Mouse (Mus musculus) limb, embryonic 15.5 days (tissue): ENCODE measurements around the gene Gm6096. TPM values are rescaled to one million over a fixed set of nuclear protein-coding genes. Genes with fewer than 3 reads are reported as not detected.
"Not testable (repeated sequence)": the region's sequence is repeated elsewhere in the genome, so short reads cannot be mapped to it uniquely, and the experiment has no call there.

Source experiments
- ATAC-seq: fragments of 200-750 bp; cut with Nextera tagmentation; 2 replicates; pipeline ENCODE4 v1.8.0; 2017; ENCODE audit warnings: low read depth, moderate TSS enrichment; ENCODE audit not compliant: insufficient number of reproducible peaks, low FRiP score, low TSS enrichment
- H3K27ac ChIP-seq: fragments of 300-500 bp; sonication (generic); 2 replicates; pipeline ENCODE4 v1.5.1; 2015; ENCODE audit warnings: moderate library complexity, mild to moderate bottlenecking, inconsistent platforms
- H3K27me3 ChIP-seq: fragments of 300-500 bp; sonication (generic); 2 replicates; pipeline ENCODE4 v1.6.1; 2015; ENCODE audit warnings: inconsistent platforms
- H3K36me3 ChIP-seq: fragments of 300-500 bp; sonication (generic); 2 replicates; pipeline ENCODE4 v1.6.1; 2015; ENCODE audit warnings: inconsistent platforms
- H3K4me1 ChIP-seq: fragments of 300-500 bp; sonication (generic); 2 replicates; pipeline ENCODE4 v1.6.1; 2015; ENCODE audit warnings: inconsistent platforms
- H3K4me2 ChIP-seq: fragments of 300-500 bp; sonication (generic); 2 replicates; pipeline ENCODE4 v1.6.1; 2015; ENCODE audit warnings: mild to moderate bottlenecking, inconsistent platforms
- H3K4me3 ChIP-seq: fragments of 300-500 bp; sonication (generic); 2 replicates; pipeline ENCODE4 v1.5.1; 2015; ENCODE audit warnings: mild to moderate bottlenecking, inconsistent platforms
- H3K9ac ChIP-seq: fragments of 300-500 bp; sonication (generic); 2 replicates; pipeline ENCODE4 v1.6.1; 2015; ENCODE audit warnings: inconsistent platforms
- H3K9me3 ChIP-seq: fragments of 300-500 bp; sonication (generic); 2 replicates; pipeline ENCODE4 v1.6.1; 2016; ENCODE audit warnings: inconsistent platforms
- WGBS: fragments of 180-500 bp; shearing (Covaris S2); methylation state at CpG from one replicate; pipeline ENCODE4 v1.1.7; 2015; 5-methylcytosine and 5-hydroxymethylcytosine counted together
- polyA plus RNA-seq: library from polyadenylated mRNA; unstranded; fragments of >200 nt; fragmentation: Nextera tagmentation; extraction: Ambion mirVana; gene quantifications from 2 replicates; pipeline ENCODE4 v1.2.1, GENCODE M21; 2015

Gm6096 gene
- polyA plus RNA-seq: not detected in 2 replicates

- Histone ChIP-seq H3K4me1 (no peaks in the 10 kb centered on the region), H3K36me3 (peaks cover 58% of the 10 kb centered on the region), H3K9me3 (no peaks in the 10 kb centered on the region), H3K27me3 (no peaks in the 10 kb centered on the region), H3K4me3 (no peak within 1 kb of the TSS), H3K9ac (no peak within 1 kb of the TSS), H3K4me2 (no peak within 1 kb of the TSS), H3K27ac (no peak within 1 kb of the TSS)
- ATAC-seq: no peak
- 93% methylated on average over 7 of the region's 7 CpGs for WGBS
These were observed at the start of gene Gm6096 for GRCm38 (mm10) chr7:34250738-34251137. Gm6096 (plus strand) TSS chr7:34251038.

GRCm38 (mm10) chr7:34202147-34202546, 48.7 kb upstream of the Gm6096 start:
- ATAC-seq, H3K27ac ChIP-seq, H3K9ac ChIP-seq, H3K9me3 ChIP-seq, H3K4me2 ChIP-seq, H3K4me1 ChIP-seq, H3K27me3 ChIP-seq, H3K4me3 ChIP-seq: not testable (repeated sequence)
- WGBS: 94% methylated on average over 10 of the region's 10 CpGs
- H3K36me3 ChIP-seq: peaks cover 69% of the 10 kb centered on the region

- no peak overlapping the region for H3K9ac ChIP-seq
- H3K27me3 ChIP-seq: no peaks in the 10 kb centered on the region
- H3K4me2 ChIP-seq: no peak overlapping the region
- H3K9me3 ChIP-seq: no peaks in the 10 kb centered on the region
- peaks cover 99% of the 10 kb centered on the region for H3K36me3 ChIP-seq
- no peak overlapping the region for H3K4me3 ChIP-seq
- WGBS: 93% methylated on average over 6 of the region's 6 CpGs
- ATAC-seq: no peak
- no peak overlapping the region for H3K27ac ChIP-seq
- H3K4me1 ChIP-seq: no peaks in the 10 kb centered on the region
These were observed 44.5 kb upstream of the Gm6096 start for GRCm38 (mm10) chr7:34206331-34206730.

- H3K4me3 ChIP-seq: no peak overlapping the region
- H3K9ac ChIP-seq: no peak overlapping the region
- H3K4me1 ChIP-seq: no peaks in the 10 kb centered on the region
- H3K27me3 ChIP-seq: no peaks in the 10 kb centered on the region
- ATAC-seq: no peak
- no peak overlapping the region for H3K27ac ChIP-seq
- WGBS: 89% methylated on average over 9 of the region's 9 CpGs
- H3K9me3 ChIP-seq: no peaks in the 10 kb centered on the region
- no peak overlapping the region for H3K4me2 ChIP-seq
- peaks cover 99% of the 10 kb centered on the region for H3K36me3 ChIP-seq
These were observed 42.7 kb upstream of the Gm6096 start for GRCm38 (mm10) chr7:34208027-34208745.

GRCm38 (mm10) chr7:34213281-34213680, 37.6 kb upstream of the Gm6096 start:
- H3K27ac ChIP-seq: no peak overlapping the region
- H3K9me3 ChIP-seq: no peaks in the 10 kb centered on the region
- H3K4me1 ChIP-seq: no peaks in the 10 kb centered on the region
- ATAC-seq: no peak
- H3K27me3 ChIP-seq: no peaks in the 10 kb centered on the region
- WGBS: 85% methylated on average over 7 of the region's 7 CpGs
- peaks cover 99% of the 10 kb centered on the region for H3K36me3 ChIP-seq
- no peak overlapping the region for H3K9ac ChIP-seq
- no peak overlapping the region for H3K4me2 ChIP-seq
- H3K4me3 ChIP-seq: no peak overlapping the region

GRCm38 (mm10) chr7:34214644-34215043, 36.2 kb upstream of the Gm6096 start:
- 88% methylated on average over 8 of the region's 8 CpGs for WGBS
- no peak overlapping the region for H3K9ac ChIP-seq
- no peak overlapping the region for H3K4me3 ChIP-seq
- no peaks in the 10 kb centered on the region for H3K27me3 ChIP-seq
- no peak overlapping the region for H3K4me2 ChIP-seq
- H3K9me3 ChIP-seq: no peaks in the 10 kb centered on the region
- no peak for ATAC-seq
- peaks cover 97% of the 10 kb centered on the region for H3K36me3 ChIP-seq
- H3K4me1 ChIP-seq: no peaks in the 10 kb centered on the region
- no peak overlapping the region for H3K27ac ChIP-seq

- Histone ChIP-seq H3K27ac (no peak overlapping the region), H3K36me3 (peaks cover 97% of the 10 kb centered on the region), H3K9ac (no peak overlapping the region), H3K4me3 (no peak overlapping the region), H3K4me2 (no peak overlapping the region), H3K27me3 (no peaks in the 10 kb centered on the region), H3K4me1 (no peaks in the 10 kb centered on the region), H3K9me3 (no peaks in the 10 kb centered on the region)
- no peak for ATAC-seq
- 81% methylated on average over 9 of the region's 9 CpGs for WGBS
These were observed 35.4 kb upstream of the Gm6096 start for GRCm38 (mm10) chr7:34215481-34215880.

- Histone ChIP-seq H3K4me1 (no peaks in the 10 kb centered on the region), H3K9me3 (no peaks in the 10 kb centered on the region), H3K27me3 (no peaks in the 10 kb centered on the region), H3K36me3 (peaks cover 96% of the 10 kb centered on the region), H3K9ac (no peak overlapping the region), H3K27ac (no peak overlapping the region), H3K4me2 (no peak overlapping the region), H3K4me3 (no peak overlapping the region)
- no peak for ATAC-seq
- 89% methylated on average over 10 of the region's 10 CpGs for WGBS
These were observed 34.4 kb upstream of the Gm6096 start for GRCm38 (mm10) chr7:34216474-34216873.

- no peaks in the 10 kb centered on the region for H3K4me1 ChIP-seq
- no peaks in the 10 kb centered on the region for H3K27me3 ChIP-seq
- H3K4me3 ChIP-seq: no peak overlapping the region
- no peak overlapping the region for H3K9ac ChIP-seq
- 91% methylated on average over 1 of the region's 1 CpGs for WGBS
- ATAC-seq: no peak
- H3K9me3 ChIP-seq: no peaks in the 10 kb centered on the region
- H3K27ac ChIP-seq: no peak overlapping the region
- H3K4me2 ChIP-seq: no peak overlapping the region
- peaks cover 96% of the 10 kb centered on the region for H3K36me3 ChIP-seq
These were observed 32.3 kb upstream of the Gm6096 start for GRCm38 (mm10) chr7:34218496-34218895.

GRCm38 (mm10) chr7:34221594-34222250, 29.1 kb upstream of the Gm6096 start:
- Histone ChIP-seq H3K27ac (no peak overlapping the region), H3K9me3 (no peaks in the 10 kb centered on the region), H3K27me3 (no peaks in the 10 kb centered on the region), H3K4me1 (peaks cover 8% of the 10 kb centered on the region; the same call in 1 of the 2 replicates), H3K36me3 (peaks cover 95% of the 10 kb centered on the region), H3K4me3 (no peak overlapping the region), H3K4me2 (no peak overlapping the region), H3K9ac (no peak overlapping the region)
- no peak for ATAC-seq
- WGBS: 86% methylated on average over 9 of the region's 9 CpGs

GRCm38 (mm10) chr7:34222340-34222739, 28.5 kb upstream of the Gm6096 start:
- Histone ChIP-seq H3K9me3 (no peaks in the 10 kb centered on the region), H3K9ac (no peak overlapping the region), H3K36me3 (peaks cover 96% of the 10 kb centered on the region), H3K4me1 (peaks cover 8% of the 10 kb centered on the region; the same call in 1 of the 2 replicates), H3K27me3 (no peaks in the 10 kb centered on the region), H3K4me3 (no peak overlapping the region), H3K27ac (no peak overlapping the region), H3K4me2 (no peak overlapping the region)
- no peak for ATAC-seq
- WGBS: 90% methylated on average over 10 of the region's 10 CpGs

GRCm38 (mm10) chr7:34224308-34224707, 26.5 kb upstream of the Gm6096 start:
- WGBS: 91% methylated on average over 6 of the region's 6 CpGs
- no peak overlapping the region for H3K4me3 ChIP-seq

More at GRCm38 (mm10) chr7:34224308-34224707, 26.5 kb upstream of the Gm6096 start:
- no peak overlapping the region for H3K27ac ChIP-seq
- H3K9ac ChIP-seq: no peak overlapping the region
- H3K9me3 ChIP-seq: no peaks in the 10 kb centered on the region
- H3K27me3 ChIP-seq: no peaks in the 10 kb centered on the region
- peaks cover 89% of the 10 kb centered on the region for H3K36me3 ChIP-seq
- no peak for ATAC-seq
- no peak overlapping the region for H3K4me2 ChIP-seq
- H3K4me1 ChIP-seq: peaks cover 27% of the 10 kb centered on the region
